Mouse (Mus musculus) adrenal gland, postnatal 10 days (tissue): Measurements from ENCODE around the gene Rbpjl. TPM values are rescaled to one million over a fixed set of nuclear protein-coding genes. Genes with fewer than 3 reads are reported as not detected.
A peak's percentile ranks its signal among the peaks of the same experiment; 100 is the strongest.

Source experiments
- DNase-seq: peaks from one replicate; pipeline ENCODE4 v3.0.0; 2021; ENCODE audit warnings: mixed read lengths
- microRNA-seq: library from miRNA; unstranded; fragments of <30 nt; microRNA quantifications from one replicate; pipeline ENCODE4 v1.2.0, GENCODE M21; 2021
- total RNA-seq, 2 experiments: library from RNA; stranded (reverse); gene quantifications; 2 replicates each; pipeline ENCODE4 v1.2.3; 2021

The Rbpjl gene
- total RNA-seq, 2 experiments from 2014 or later: 0.15 TPM; not detected in 1

DNA sequence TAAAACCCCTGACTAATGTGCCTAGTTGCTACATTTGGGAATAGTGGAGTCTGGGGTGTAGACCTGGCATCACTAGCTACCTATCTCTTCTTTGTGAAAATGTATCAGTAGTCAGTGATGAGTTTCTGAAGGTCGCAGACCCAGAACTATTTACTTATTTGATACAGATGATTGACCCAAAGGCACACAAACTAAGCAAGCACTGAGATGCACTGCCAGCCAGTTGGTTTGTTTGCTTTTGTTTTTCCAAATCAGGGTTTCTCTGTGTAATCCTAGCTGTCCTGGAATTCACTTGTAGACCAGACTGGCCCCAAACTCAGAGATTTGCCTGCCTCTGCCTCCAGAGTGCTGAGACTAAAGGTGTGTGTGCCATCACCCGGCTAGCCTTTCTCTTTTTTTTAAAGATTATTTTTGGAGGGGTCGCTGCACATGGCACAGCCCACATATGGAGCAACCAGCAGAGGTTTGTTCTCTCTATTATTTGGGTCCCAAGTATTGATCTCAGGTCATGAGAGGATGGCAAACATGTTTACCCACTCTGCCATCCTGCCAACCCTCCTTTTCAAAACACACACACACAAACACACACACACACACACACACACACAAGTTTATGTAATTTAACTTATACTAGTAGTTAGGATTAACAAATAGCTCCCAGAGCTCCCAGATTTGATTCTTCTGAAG, 42.6 kb downstream of the Rbpjl start:
- DNase-seq: no peak

- no peak for DNase-seq
Observed at GRCm38 (mm10) chr2:164446086-164446469, 43.1 kb downstream of the Rbpjl start.

DNA sequence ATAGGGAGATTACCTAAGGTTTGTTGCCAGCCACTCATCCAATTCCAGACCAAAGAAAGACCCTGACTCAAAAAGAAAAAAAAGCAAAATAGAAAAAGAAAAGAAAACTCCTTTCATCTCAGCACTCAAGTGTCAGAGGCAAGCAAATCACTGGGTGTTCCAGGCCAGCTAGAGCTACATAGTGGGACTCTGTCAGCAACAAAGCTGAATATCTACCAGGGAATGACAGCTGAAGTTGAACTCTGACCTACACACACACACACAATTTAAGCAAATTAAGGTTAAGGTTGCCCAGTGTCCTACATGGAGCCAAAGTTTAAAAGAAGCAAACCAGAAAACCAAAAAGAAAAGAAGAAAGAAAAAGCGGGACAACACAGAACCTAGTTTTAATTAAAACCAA, 45.2 kb downstream of the Rbpjl start:
- no peak for DNase-seq

- no peak for DNase-seq
Observed at GRCm38 (mm10) chr2:164448921-164449320, 46.0 kb downstream of the Rbpjl start.

DNA sequence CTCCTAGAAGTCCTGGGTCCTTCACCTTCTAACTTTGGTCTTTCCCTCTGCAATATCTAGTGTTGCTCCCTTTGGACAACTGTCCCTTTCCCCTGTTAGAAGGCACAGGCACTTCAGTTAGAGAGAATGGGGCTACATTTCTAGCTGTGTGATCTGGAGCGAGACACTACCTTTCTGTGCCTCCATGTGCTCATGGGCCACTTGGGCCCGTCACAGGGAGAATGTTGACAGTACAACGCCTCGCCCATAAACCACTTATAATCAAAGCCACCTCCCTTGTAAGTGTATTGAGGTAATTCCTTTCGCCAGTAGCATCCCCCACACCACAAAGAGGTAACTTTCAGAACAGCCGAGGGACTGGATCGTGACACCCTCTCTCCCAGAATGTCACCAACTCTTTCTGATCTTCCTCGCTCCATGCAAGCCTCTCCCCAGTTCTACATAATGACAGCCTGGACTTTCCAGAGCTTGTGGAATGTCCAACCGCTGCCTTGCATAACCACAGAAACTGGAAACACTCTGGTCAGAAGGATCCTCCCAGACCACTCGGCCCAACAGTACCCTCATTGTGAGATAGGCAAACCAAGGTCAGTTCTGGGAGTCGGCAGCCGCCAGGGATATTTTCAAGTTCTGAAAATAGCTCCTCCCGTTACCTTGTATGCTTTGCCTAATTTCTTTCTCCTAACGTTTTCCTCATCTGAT, 46.6 kb downstream of the Rbpjl start:
- DNase-seq: no peak

- DNase-seq: no peak
Observed at GRCm38 (mm10) chr2:164452000-164452676, 49.2 kb downstream of the Rbpjl start.

DNA sequence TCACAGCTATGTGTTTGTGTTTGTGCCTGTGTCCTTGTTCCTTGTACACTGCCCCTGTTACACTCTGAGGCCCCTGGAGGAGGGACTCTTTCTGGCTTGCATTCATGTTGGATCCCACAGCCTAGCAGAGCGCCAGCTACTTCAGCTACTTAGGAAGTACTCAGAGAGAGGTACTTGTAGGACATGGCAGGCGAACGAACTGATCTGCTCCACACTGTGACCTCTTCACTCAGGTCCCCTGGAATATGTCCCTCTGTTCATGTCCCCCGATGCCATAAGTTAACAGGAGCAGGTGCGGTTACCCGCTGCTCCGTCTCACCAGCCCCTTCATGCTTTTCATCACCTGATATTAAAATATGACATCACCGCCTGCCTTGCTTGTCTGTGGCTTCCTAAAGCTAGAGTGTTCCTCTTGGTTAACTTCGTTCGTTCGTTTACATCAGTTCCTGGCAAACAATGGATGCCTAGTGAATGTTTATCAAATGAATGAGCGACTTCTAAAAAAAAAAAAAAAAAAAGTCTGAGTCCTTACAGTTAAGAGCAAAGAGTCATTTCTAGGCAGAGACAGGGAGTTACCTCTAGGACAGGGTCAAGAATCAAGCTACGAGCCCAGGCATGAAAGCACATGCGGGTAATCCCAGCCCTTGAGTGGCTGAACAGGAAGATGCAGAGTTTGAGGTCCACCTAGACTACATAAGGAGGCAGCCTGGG, 50.3 kb downstream of the Rbpjl start:
- no peak for DNase-seq

GRCm38 (mm10) chr2:164453887-164454500, 51.1 kb downstream of the Rbpjl start:
- DNase-seq: no peak

DNA sequence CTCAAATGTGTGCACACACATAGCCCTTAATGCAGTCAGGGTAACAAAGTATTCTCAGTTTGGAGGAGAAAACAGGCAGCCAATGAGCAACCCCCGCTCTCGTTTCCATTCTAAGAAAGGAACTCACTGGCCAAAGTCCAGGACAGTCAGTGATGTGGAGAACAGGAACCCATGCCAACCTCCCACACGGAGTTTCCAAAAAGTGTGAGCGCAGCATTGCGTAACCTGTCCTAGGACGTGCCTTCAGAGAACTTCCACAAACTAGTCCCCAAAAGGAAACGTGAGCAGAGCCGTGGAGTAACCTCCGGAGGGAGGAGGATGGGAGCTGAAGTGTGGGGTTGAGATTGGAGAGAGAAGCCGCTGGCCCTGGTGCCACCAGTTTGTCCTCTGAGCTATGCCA, 51.9 kb downstream of the Rbpjl start:
- DNase-seq: peak; percentile 80

- peak; percentile 69 for DNase-seq
Observed at GRCm38 (mm10) chr2:164455421-164456190, 52.7 kb downstream of the Rbpjl start.

DNA sequence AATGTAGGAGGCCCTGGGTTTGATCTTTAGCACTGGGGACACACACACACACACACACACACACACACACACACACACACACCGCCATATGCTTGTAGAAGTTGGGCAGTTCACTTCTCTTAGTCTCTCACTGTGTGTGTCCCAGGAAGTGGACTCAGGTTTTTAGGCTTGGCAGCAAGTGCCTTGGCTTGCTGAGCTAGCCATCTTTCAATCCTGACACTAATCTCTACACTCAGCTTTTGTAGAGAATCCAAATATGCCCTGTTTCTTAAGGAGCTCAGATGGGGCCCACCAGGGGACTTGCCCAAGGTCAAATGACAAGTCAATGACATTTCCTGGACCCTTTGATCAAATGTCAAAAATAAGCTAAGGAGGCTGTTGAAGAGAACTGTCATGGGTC, 53.5 kb downstream of the Rbpjl start:
- DNase-seq: no peak

DNA sequence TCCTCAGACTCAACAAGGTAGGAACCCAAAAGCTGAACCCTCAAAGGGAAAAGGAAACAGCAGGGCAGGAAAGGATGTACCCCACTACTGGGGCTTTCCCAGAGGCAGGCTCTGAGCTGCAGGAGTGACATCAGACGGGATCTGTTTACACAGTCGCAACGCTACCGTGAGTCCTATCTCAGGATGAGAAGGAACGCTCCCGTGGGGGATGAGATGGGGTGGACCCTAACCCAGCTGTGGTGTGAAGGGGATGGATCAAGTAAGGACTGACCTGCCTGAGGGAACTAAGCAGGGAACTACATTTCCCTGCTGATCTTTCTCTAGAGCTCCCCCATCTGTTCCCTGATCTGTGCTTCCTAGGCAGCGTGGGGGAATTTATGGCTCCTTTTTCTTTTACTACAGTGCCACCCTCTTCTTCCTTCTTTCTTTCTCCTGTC, 53.9 kb downstream of the Rbpjl start, which contains the start of gene Sys1:
Gene Sys1 (plus strand): TSS at position 101 of the 437 bp plus-strand sequence.
- DNase-seq: peak; percentile 43

DNA sequence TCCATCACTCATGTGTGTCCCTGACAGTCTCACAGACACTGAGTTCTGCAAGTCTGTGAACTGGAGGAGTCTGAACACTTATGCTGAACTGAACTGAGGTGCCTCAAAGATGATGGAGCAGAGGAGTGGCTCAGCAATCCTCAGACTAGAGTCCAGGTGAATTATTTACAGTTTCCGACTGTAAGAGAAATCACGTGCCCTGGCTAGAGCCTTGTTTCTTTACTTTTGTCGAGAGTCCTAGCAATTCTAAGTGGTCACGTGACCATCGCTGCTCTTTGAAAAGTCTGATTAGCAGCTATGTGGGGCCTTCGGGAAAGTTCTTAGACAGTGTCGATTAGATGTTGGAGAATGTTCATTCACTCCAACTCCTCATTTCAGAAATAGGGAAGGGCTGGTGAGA, 55.0 kb downstream of the Rbpjl start:
- DNase-seq: no peak

GRCm38 (mm10) chr2:164458535-164458934, 55.6 kb downstream of the Rbpjl start:
- DNase-seq: peak; percentile 63

- peak; percentile 95 for DNase-seq
Observed at GRCm38 (mm10) chr2:164460745-164461551, 58.0 kb downstream of the Rbpjl start, which contains the start of gene Gm20458. Gene Gm20458, plus strand, starts transcription at chr2:164460967.

Small RNAs within 50 kb of the gene (microRNA-seq; reads per million reads assigned to microRNA genes)
- not detected for gene Mir7678

Other genes with a start within 250 kb of the Rbpjl start
- gene Kcns1, start 232.0 kb upstream of the Rbpjl start, total RNA-seq: under 1 TPM; 0.09 to 0.15 TPM
- not detected for gene Wfdc5, start 220.4 kb upstream of the Rbpjl start, total RNA-seq
- gene Wfdc12, start 212.5 kb upstream of the Rbpjl start, total RNA-seq: not detected
- not detected for gene Wfdc15a, start 203.0 kb upstream of the Rbpjl start, total RNA-seq
- not detected for gene Wfdc15b, start 181.5 kb upstream of the Rbpjl start, total RNA-seq
- not detected for gene Svs2, start 164.7 kb upstream of the Rbpjl start, total RNA-seq
- not detected for gene Svs3b, start 146.5 kb upstream of the Rbpjl start, total RNA-seq
- not detected for gene Svs4, start 124.7 kb upstream of the Rbpjl start, total RNA-seq
- not detected for gene Svs3a, start 113.9 kb upstream of the Rbpjl start, total RNA-seq
- gene Svs6, start 86.4 kb upstream of the Rbpjl start, total RNA-seq: not detected
- gene Svs5, start 70.4 kb upstream of the Rbpjl start, total RNA-seq: under 1 TPM in 1 of 2 experiments, not detected in 1; 0.45 TPM
- gene Slpi, start 14.0 kb upstream of the Rbpjl start, total RNA-seq: 10 to 100 TPM in 1 of 2 experiments, 1 to 10 TPM in 1; 9.1 to 13.2 TPM
- 1 to 10 TPM; 2.3 to 2.7 TPM for gene Matn4, start 2.0 kb downstream of the Rbpjl start, total RNA-seq
- 100 to 1,000 TPM; 101 to 246 TPM for gene Sdc4, start 40.7 kb downstream of the Rbpjl start, total RNA-seq
- gene Sys1, start 53.8 kb downstream of the Rbpjl start, total RNA-seq: 10 to 100 TPM; 31.7 to 34.5 TPM
- gene Gm20458, start 57.8 kb downstream of the Rbpjl start, total RNA-seq: 1 to 10 TPM; 2.5 to 4.8 TPM
- not detected for gene Trp53tg5, start 70.6 kb downstream of the Rbpjl start, total RNA-seq
- 10 to 100 TPM; 13.1 to 20.5 TPM for gene Dbndd2, start 83.0 kb downstream of the Rbpjl start, total RNA-seq
- 10 to 100 TPM; 87.4 to 93.0 TPM for gene Pigt, start 94.4 kb downstream of the Rbpjl start, total RNA-seq
- 1 to 10 TPM; 1.9 to 2.9 TPM for gene Wfdc2, start 159.3 kb downstream of the Rbpjl start, total RNA-seq
- not detected for gene Spint3, start 170.3 kb downstream of the Rbpjl start, total RNA-seq
- 1 to 10 TPM in 1 of 2 experiments, under 1 TPM in 1; 0.51 to 1.0 TPM for gene Wfdc6a, start 182.3 kb downstream of the Rbpjl start, total RNA-seq
- gene Eppin, start 190.5 kb downstream of the Rbpjl start, total RNA-seq: not detected
- not detected for gene Wfdc6b, start 210.4 kb downstream of the Rbpjl start, total RNA-seq
- under 1 TPM in 1 of 2 experiments, not detected in 1; 0.09 TPM for gene Wfdc8, start 210.5 kb downstream of the Rbpjl start, total RNA-seq
- not detected for gene Wfdc16, start 235.7 kb downstream of the Rbpjl start, total RNA-seq